Mouse (Mus musculus) midbrain, embryonic 14.5 days (tissue): ENCODE measurements around the gene Hras. TPM values are rescaled to one million over a fixed set of nuclear protein-coding genes. Genes with fewer than 3 reads are reported as not detected.

ENCODE experiments used
- ATAC-seq: fragments of 200-750 bp; cut with Nextera tagmentation; 2 replicates; pipeline ENCODE4 v1.8.0; 2017; ENCODE audit warnings: moderate number of reproducible peaks, moderate library complexity; ENCODE audit not compliant: low FRiP score, low TSS enrichment
- DNase-seq: peaks from one replicate; pipeline ENCODE4 v3.0.0-alpha.2; 2015
- H3K27ac ChIP-seq: fragments of 300-500 bp; sonication (generic); replicated peaks from 2 replicates; pipeline ENCODE4 v1.5.1; 2014; ENCODE audit warnings: mild to moderate bottlenecking, low read depth, low read length, moderate library complexity
- H3K27me3 ChIP-seq: fragments of 300-500 bp; sonication (generic); 2 replicates; pipeline ENCODE4 v1.6.1; 2014; ENCODE audit warnings: low read length, control low read depth, mixed read lengths; ENCODE audit not compliant: control insufficient read depth, insufficient read depth
- H3K36me3 ChIP-seq: fragments of 300-500 bp; sonication (generic); 2 replicates; pipeline ENCODE4 v1.6.1; 2014; ENCODE audit warnings: low read length, control low read depth; ENCODE audit not compliant: control insufficient read depth, insufficient read depth
- H3K4me1 ChIP-seq: fragments of 300-500 bp; sonication (generic); 2 replicates; pipeline ENCODE4 v1.6.1; 2014; ENCODE audit warnings: mild to moderate bottlenecking, antibody characterized with exemption, low read length, control low read depth; ENCODE audit not compliant: control insufficient read depth, insufficient read depth
- H3K4me2 ChIP-seq: fragments of 300-500 bp; sonication (generic); 2 replicates; pipeline ENCODE4 v1.6.1; 2014; ENCODE audit warnings: mild to moderate bottlenecking, low read length, moderate library complexity
- H3K4me3 ChIP-seq: fragments of 300-500 bp; sonication (generic); replicated peaks from 2 replicates; pipeline ENCODE4 v1.5.1; 2014; ENCODE audit warnings: low read depth, low read length
- H3K9ac ChIP-seq: fragments of 300-500 bp; sonication (generic); replicated peaks from 2 replicates; pipeline ENCODE4 v1.6.1; 2014; ENCODE audit warnings: mild to moderate bottlenecking, low read length, moderate library complexity
- H3K9me3 ChIP-seq: fragments of 300-500 bp; sonication (generic); 2 replicates; pipeline ENCODE4 v1.6.1; 2016; ENCODE audit warnings: low read length, control low read depth, mixed read lengths; ENCODE audit not compliant: control insufficient read depth
- WGBS: fragments of 180-500 bp; shearing (Covaris S2); extraction: QIAGEN DNeasy Blood & Tissue Kit; methylation state at CpG from one replicate; pipeline ENCODE4 v1.1.7; 2014; 5-methylcytosine and 5-hydroxymethylcytosine counted together
- microRNA counts: library from miRNA; unstranded; fragments of <30 nt; microRNA quantifications from one replicate; lab custom pipeline; 2016
- microRNA-seq: library from miRNA; unstranded; fragments of <30 nt; microRNA quantifications from one replicate; pipeline ENCODE4, GENCODE M21; 2016
- polyA plus RNA-seq: library from polyadenylated mRNA; unstranded; fragments of >200 nt; fragmentation: Nextera tagmentation; extraction: Ambion mirVana; gene quantifications from 2 replicates; pipeline ENCODE4 v1.2.1, GENCODE M21; 2014

Gene Hras
- polyA plus RNA-seq, 1 experiment from 2014 or later, result 125 TPM

DNA sequence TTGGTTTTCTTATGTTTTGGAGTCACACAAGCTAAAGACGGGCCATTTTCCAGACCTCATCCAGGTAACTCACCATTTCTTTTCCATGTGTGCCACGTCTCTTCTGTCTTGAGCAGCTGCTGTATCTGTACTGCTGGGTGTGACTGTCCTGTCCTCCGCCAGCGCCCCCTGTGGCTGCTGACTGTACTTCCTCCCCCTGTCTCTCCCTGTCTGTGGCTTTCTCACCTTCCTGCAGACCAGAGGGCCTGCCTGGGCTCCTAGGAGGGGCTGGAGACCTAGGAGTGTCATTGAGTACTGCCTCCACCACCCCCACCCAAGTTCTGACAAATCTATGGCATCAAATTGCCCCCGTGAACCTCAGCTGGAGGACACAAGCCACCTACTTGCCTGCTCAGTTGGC, 50.7 kb downstream of the Hras start:
- no peaks in the 10 kb centered on the region for H3K27me3 ChIP-seq
- ATAC-seq, result no peak
- H3K27ac ChIP-seq, result no peak overlapping the region
- no peak overlapping the region for H3K4me3 ChIP-seq
- WGBS, result 54% methylated on average over 5 of the region's 5 CpGs
- H3K9ac ChIP-seq, result no peak overlapping the region
- H3K36me3 ChIP-seq, result peaks cover 40% of the 10 kb centered on the region
- DNase-seq, result no peak
- H3K4me1 ChIP-seq, result no peaks in the 10 kb centered on the region
- no peaks in the 10 kb centered on the region for H3K9me3 ChIP-seq
- no peak overlapping the region for H3K4me2 ChIP-seq

DNA sequence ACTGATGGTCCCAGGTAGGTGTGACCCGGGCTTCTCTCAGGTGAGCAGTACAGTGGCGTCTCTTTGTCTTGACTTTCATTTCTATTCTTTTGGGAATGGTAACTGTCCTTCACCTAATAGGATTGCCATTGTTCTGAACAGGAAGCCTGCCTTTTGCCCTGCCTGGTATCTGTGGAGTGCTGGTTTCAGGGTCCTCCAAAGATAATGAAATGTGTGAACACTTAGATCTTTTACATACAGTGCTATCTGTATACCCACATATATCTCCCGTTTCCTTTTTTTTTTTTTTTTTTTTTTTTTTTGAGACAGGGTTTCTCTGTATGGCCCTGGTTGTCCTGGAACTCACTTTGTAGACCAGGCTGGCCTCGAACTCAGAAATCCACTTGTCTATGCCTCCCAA, 52.5 kb downstream of the Hras start:
- DNase-seq, result no peak
- no peak overlapping the region for H3K27ac ChIP-seq
- H3K27me3 ChIP-seq, result no peaks in the 10 kb centered on the region
- H3K4me1 ChIP-seq, result no peaks in the 10 kb centered on the region
- peaks cover 44% of the 10 kb centered on the region for H3K36me3 ChIP-seq
- ATAC-seq, result no peak
- H3K9ac ChIP-seq, result no peak overlapping the region
- H3K4me2 ChIP-seq, result no peak overlapping the region
- H3K9me3 ChIP-seq, result no peaks in the 10 kb centered on the region
- no peak overlapping the region for H3K4me3 ChIP-seq
- 97% methylated on average over 4 of the region's 4 CpGs for WGBS

MicroRNA genes within 50 kb of the gene (microRNA counts, 519-probe panel; counts per million panel counts)
- microRNA mmu-miR-210 (lab: Ali Mortazavi, UCI), result 4,680 counts per million, percentile 38 among the panel's probes with 10 or more counts

Small RNA genes within 50 kb of the gene (microRNA-seq; reads per million reads assigned to microRNA genes)
- gene Mir210, result 398 reads per million, percentile 70 among the genes with 10 or more reads in this experiment

Other genes with a start within 250 kb of the Hras start
- 0.29 TPM in 1 of 2 replicates, not detected in the other for gene Ifitm5, start 243.7 kb downstream of the Hras start, polyA plus RNA-seq
- gene Gm45717, start 238.1 kb downstream of the Hras start, polyA plus RNA-seq, result not detected in 2 replicates
- 131 and 176 TPM in 2 replicates for gene Ifitm2, start 238.0 kb downstream of the Hras start, polyA plus RNA-seq
- 3.0 and 11.5 TPM in 2 replicates for gene Ifitm1, start 226.8 kb downstream of the Hras start, polyA plus RNA-seq
- 18.8 and 66.5 TPM in 2 replicates for gene Ifitm3, start 183.2 kb downstream of the Hras start, polyA plus RNA-seq
- 0.34 and 0.35 TPM in 2 replicates for gene Ifitm6, start 176.1 kb downstream of the Hras start, polyA plus RNA-seq
- gene Gm17387, start 164.9 kb downstream of the Hras start, polyA plus RNA-seq, result not detected in 2 replicates
- 44.1 and 56.0 TPM in 2 replicates for gene B4galnt4, start 132.9 kb downstream of the Hras start, polyA plus RNA-seq
- gene Pkp3, start 115.8 kb downstream of the Hras start, polyA plus RNA-seq, result not detected in 2 replicates
- gene Sigirr, start 93.4 kb downstream of the Hras start, polyA plus RNA-seq, result 1.2 and 2.1 TPM in 2 replicates
- 0.14 and 0.18 TPM in 2 replicates for gene Ano9, start 76.2 kb downstream of the Hras start, polyA plus RNA-seq
- 69.4 and 77.6 TPM in 2 replicates for gene Ptdss2, start 71.6 kb downstream of the Hras start, polyA plus RNA-seq
- gene Rnh1, start 21.1 kb downstream of the Hras start, polyA plus RNA-seq, result 39.3 and 39.7 TPM in 2 replicates
- gene Lrrc56, start 152 bp upstream of the Hras start, polyA plus RNA-seq, result 9.0 and 9.8 TPM in 2 replicates
- 0.88 and 1.1 TPM in 2 replicates for gene Lmntd2, start 20.1 kb upstream of the Hras start, polyA plus RNA-seq
- gene Rassf7, start 21.9 kb upstream of the Hras start, polyA plus RNA-seq, result 25.9 and 27.2 TPM in 2 replicates
- gene Phrf1, start 34.8 kb upstream of the Hras start, polyA plus RNA-seq, result 60.1 and 77.5 TPM in 2 replicates
- gene Irf7, start 72.5 kb upstream of the Hras start, polyA plus RNA-seq, result 1.1 and 9.2 TPM in 2 replicates
- gene Cdhr5, start 82.8 kb upstream of the Hras start, polyA plus RNA-seq, result not detected in 2 replicates
- gene Sct, start 85.1 kb upstream of the Hras start, polyA plus RNA-seq, result 0.49 and 1.3 TPM in 2 replicates
- 0.53 and 0.54 TPM in 2 replicates for gene Drd4, start 98.0 kb upstream of the Hras start, polyA plus RNA-seq
- 180 and 207 TPM in 2 replicates for gene Deaf1, start 133.7 kb upstream of the Hras start, polyA plus RNA-seq
- 38.6 and 48.9 TPM in 2 replicates for gene Tmem80, start 133.7 kb upstream of the Hras start, polyA plus RNA-seq
- gene Eps8l2, start 144.9 kb upstream of the Hras start, polyA plus RNA-seq, result 0.19 and 0.50 TPM in 2 replicates
- gene Taldo1, start 198.2 kb upstream of the Hras start, polyA plus RNA-seq, result 312 and 318 TPM in 2 replicates
- gene Gatd1, start 220.1 kb upstream of the Hras start, polyA plus RNA-seq, result 48.3 and 49.3 TPM in 2 replicates
- 25.7 and 79.2 TPM in 2 replicates for gene Cend1, start 235.5 kb upstream of the Hras start, polyA plus RNA-seq
- gene Slc25a22, start 243.9 kb upstream of the Hras start, polyA plus RNA-seq, result 82.9 and 84.3 TPM in 2 replicates